Mouse (Mus musculus) cortical plate, adult 2 months (tissue): ENCODE data around the gene Ascc1.

Source experiments
- CTCF ChIP-seq: fragments of 200-500 bp; IDR thresholded peaks from 2 replicates; pipeline ENCODE4 v1.5.1; 2011; ENCODE audit warnings: mild to moderate bottlenecking, control low read depth, low read length; ENCODE audit not compliant: insufficient read depth; ENCODE audit errors: extremely low read depth
- POLR2A ChIP-seq: fragments of 200-500 bp; IDR thresholded peaks from 2 replicates; pipeline ENCODE4 v1.6.1; 2011; ENCODE audit warnings: mild to moderate bottlenecking, low read length, control low read depth; ENCODE audit not compliant: insufficient read depth; ENCODE audit errors: extremely low read depth

DNA sequence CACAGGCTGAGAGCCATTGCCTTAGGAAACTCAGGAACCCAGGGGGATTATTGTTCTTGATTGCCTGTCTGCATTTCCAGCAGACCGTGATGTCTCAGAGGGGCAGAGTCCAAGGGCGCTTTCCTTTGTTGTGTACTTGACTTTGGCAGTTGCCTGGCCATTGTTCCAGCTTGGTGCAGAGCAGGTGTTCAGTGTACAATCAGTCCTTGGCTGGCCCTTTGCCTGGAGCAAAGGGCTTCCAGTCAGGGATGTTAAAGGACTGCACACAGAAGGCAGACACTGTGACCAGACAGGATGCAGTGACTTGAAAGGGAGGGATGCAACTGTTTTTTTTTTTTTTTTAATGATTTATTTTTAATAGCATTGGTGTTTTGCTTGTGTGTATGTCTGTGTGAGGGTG is 30.1 kb upstream of the Ascc1 start:
- no peak for TF ChIP-seq CTCF
- no peak for TF ChIP-seq POLR2A
